Mouse (Mus musculus) CH12.LX (cell line): ENCODE data around the gene Zim1. TPM values are rescaled to one million over a fixed set of nuclear protein-coding genes. Genes with fewer than 3 reads are reported as not detected.

ENCODE experiments used
- DNase-seq: peaks from one replicate; pipeline ENCODE4 v3.0.0-alpha.2; 2013; ENCODE audit errors: extremely low read depth
- H3K27ac ChIP-seq: 2 replicates; pipeline ENCODE4 v1.5.1; 2012; ENCODE audit warnings: low read depth, mild to moderate bottlenecking, control low read depth, moderate library complexity; ENCODE audit not compliant: insufficient read depth
- H3K27me3 ChIP-seq: replicated peaks from 2 replicates; pipeline ENCODE3; 2012; ENCODE audit warnings: inconsistent platforms
- H3K36me3 ChIP-seq, 2 experiments: replicated peaks in 1 of 2; 2 replicates each; pipeline versions ENCODE3 to v1.6.1; 2012; ENCODE audit warnings: inconsistent platforms in 1 of 2, low read length in 1 of 2, mild to moderate bottlenecking in 1 of 2, mixed read lengths in 1 of 2, moderate library complexity in 1 of 2; ENCODE audit not compliant: control insufficient read depth in 1 of 2, insufficient read depth in 1 of 2
- H3K4me1 ChIP-seq, 2 experiments: 2 replicates each; pipeline ENCODE4 v1.6.1; 2012; ENCODE audit warnings: inconsistent platforms in 1 of 2, moderate library complexity in 1 of 2; ENCODE audit not compliant: insufficient read depth in 2 of 2, control insufficient read depth in 1 of 2
- H3K4me2 ChIP-seq: 2 replicates; pipeline ENCODE4 v1.6.1; 2012; ENCODE audit warnings: low read depth, mild to moderate bottlenecking, control low read depth; ENCODE audit not compliant: poor library complexity, insufficient read depth, severe bottlenecking
- H3K4me3 ChIP-seq, 3 experiments: fragments of 150-350 bp in 1 of 3; sonication (generic) in 1 of 3; replicated peaks in 1 of 3; 2 replicates each; pipeline versions ENCODE3 to v1.5.1; 2011 to 2012; ENCODE audit warnings: low read depth in 2 of 3, low read length in 2 of 3, mild to moderate bottlenecking in 2 of 3, moderate library complexity in 2 of 3, control low read depth in 1 of 3, improper control_type of control experiment in 1 of 3, inconsistent platforms in 1 of 3, mixed read lengths in 1 of 3; ENCODE audit not compliant: poor library complexity in 1 of 3
- H3K79me2 ChIP-seq: replicated peaks from 2 replicates; pipeline ENCODE4 v1.6.1; 2012; ENCODE audit warnings: mild to moderate bottlenecking, moderate library complexity; ENCODE audit not compliant: control insufficient read depth, poor library complexity, insufficient read depth, severe bottlenecking; ENCODE audit errors: extremely low read depth
- H3K9ac ChIP-seq: 2 replicates; pipeline ENCODE4 v1.6.1; 2012; ENCODE audit warnings: low read depth, mild to moderate bottlenecking, control low read depth, moderate library complexity; ENCODE audit not compliant: insufficient read depth
- H3K9me3 ChIP-seq: replicated peaks from 2 replicates; pipeline ENCODE3; 2012; ENCODE audit warnings: low read length, inconsistent platforms, mixed read lengths
- CHD1 ChIP-seq: IDR thresholded peaks from 2 replicates; pipeline ENCODE4 v1.6.1; 2012; ENCODE audit warnings: low read depth, low read length, improper control_type of control experiment, inconsistent platforms
- CTCF ChIP-seq, 2 experiments: IDR thresholded peaks in 1 of 2; conservative IDR thresholded peaks in 1 of 2; 2 replicates each; pipeline ENCODE4 v1.5.1; 2011 to 2012; ENCODE audit warnings: low read depth in 2 of 2, low read length in 2 of 2, improper control_type of control experiment in 1 of 2, inconsistent platforms in 1 of 2, mild to moderate bottlenecking in 1 of 2, moderate library complexity in 1 of 2
- E2F4 ChIP-seq: IDR thresholded peaks from 2 replicates; pipeline ENCODE4 v1.6.1; 2011; ENCODE audit warnings: low read depth, low read length, improper control_type of control experiment; ENCODE audit not compliant: insufficient replicate concordance
- ETS1 ChIP-seq: conservative IDR thresholded peaks from 2 replicates; pipeline ENCODE4 v1.6.1; 2012; ENCODE audit warnings: low read depth, mild to moderate bottlenecking, inconsistent platforms, low read length, improper control_type of control experiment, moderate library complexity
- GABPA ChIP-seq: IDR thresholded peaks from 2 replicates; pipeline ENCODE4 v1.6.1; 2012; ENCODE audit warnings: low read depth, low read length, improper control_type of control experiment, inconsistent platforms; ENCODE audit not compliant: insufficient replicate concordance
- IRF4 ChIP-seq: IDR thresholded peaks from 2 replicates; pipeline ENCODE4 v1.6.1; 2014; ENCODE audit warnings: low read depth, mild to moderate bottlenecking, inconsistent platforms, low read length, improper control_type of control experiment
- JUN ChIP-seq: IDR thresholded peaks from 2 replicates; pipeline ENCODE4 v1.6.1; 2011; ENCODE audit warnings: low read depth, mild to moderate bottlenecking, low read length, improper control_type of control experiment, moderate library complexity; ENCODE audit not compliant: insufficient read depth
- MAFK ChIP-seq: IDR thresholded peaks from 2 replicates; pipeline ENCODE4 v1.6.1; 2011; ENCODE audit warnings: low read length, improper control_type of control experiment; ENCODE audit not compliant: insufficient replicate concordance
- MEF2A ChIP-seq: IDR thresholded peaks from 2 replicates; pipeline ENCODE4 v1.6.1; 2014; ENCODE audit warnings: low read depth, mild to moderate bottlenecking, inconsistent platforms, low read length, improper control_type of control experiment, borderline replicate concordance
- MYC ChIP-seq: IDR thresholded peaks from 2 replicates; pipeline ENCODE4 v1.6.1; 2011; ENCODE audit warnings: low read depth, mild to moderate bottlenecking, improper control_type of control experiment, low read length
- NRF1 ChIP-seq: IDR thresholded peaks from 2 replicates; pipeline ENCODE4 v1.6.1; 2014; ENCODE audit warnings: low read depth, mild to moderate bottlenecking, inconsistent platforms, low read length, improper control_type of control experiment, moderate library complexity
- PAX5 ChIP-seq: IDR thresholded peaks from 2 replicates; pipeline ENCODE4 v1.6.1; 2012; ENCODE audit warnings: low read length, inconsistent platforms, mixed read lengths
- POLR2A ChIP-seq: IDR thresholded peaks from 2 replicates; pipeline ENCODE4 v1.6.1; 2011; ENCODE audit warnings: low read depth, mild to moderate bottlenecking, improper control_type of control experiment, low read length
- RAD21 ChIP-seq: IDR thresholded peaks from 2 replicates; pipeline ENCODE4 v1.6.1; 2011; ENCODE audit warnings: low read depth, mild to moderate bottlenecking, low read length, improper control_type of control experiment, moderate library complexity
- SIN3A ChIP-seq: IDR thresholded peaks from 2 replicates; pipeline ENCODE4 v1.6.1; 2012; ENCODE audit warnings: low read length, improper control_type of control experiment, inconsistent platforms
- SMC3 ChIP-seq: IDR thresholded peaks from 2 replicates; pipeline ENCODE4 v1.6.1; 2011; ENCODE audit warnings: low read depth, low read length, improper control_type of control experiment
- TBP ChIP-seq: conservative IDR thresholded peaks from 2 replicates; pipeline ENCODE4 v1.6.1; 2011; ENCODE audit warnings: low read depth, low read length, improper control_type of control experiment
- UBTF ChIP-seq: IDR thresholded peaks from 2 replicates; pipeline ENCODE4 v1.6.1; 2012; ENCODE audit warnings: low read depth, mild to moderate bottlenecking, inconsistent platforms, low read length, improper control_type of control experiment, moderate library complexity
- ZC3H11A ChIP-seq: IDR thresholded peaks from 2 replicates; pipeline ENCODE4 v1.6.1; 2012; ENCODE audit warnings: low read depth, mild to moderate bottlenecking, inconsistent platforms, low read length, improper control_type of control experiment
- ZKSCAN1 ChIP-seq: IDR thresholded peaks from 2 replicates; pipeline ENCODE4 v1.6.1; 2012; ENCODE audit warnings: low read depth, inconsistent platforms, low read length, improper control_type of control experiment, borderline replicate concordance
- ZMIZ1 ChIP-seq: IDR thresholded peaks from 2 replicates; pipeline ENCODE4 v1.6.1; 2012; ENCODE audit warnings: low read depth, mild to moderate bottlenecking, inconsistent platforms, low read length, improper control_type of control experiment
- dilution Hi-C: fragments of 300-500 bp; cut with MboI; formaldehyde crosslinking; loops from 2 replicates; pipeline ENCODE4 v1.14.3; 2020; ENCODE audit warnings: low sequenced_read_pairs; ENCODE audit not compliant: extremely low pct_unique_long_range_greater_than_20kb, extremely low pct_ligation_motif_present
- in situ Hi-C: fragments of 300-500 bp; cut with MboI; formaldehyde crosslinking; loops from 3 replicates; pipeline ENCODE4 v1.14.3; 2019; ENCODE audit warnings: low sequenced_read_pairs, low pct_ligation_motif_present, low pct_unique_long_range_greater_than_20kb, mixed read lengths
- polyA plus RNA-seq: library from polyadenylated mRNA; unstranded; fragments of >175 nt; gene quantifications from 2 replicates; pipeline ENCODE4 v1.2.1, GENCODE M21; 2012; ENCODE audit warnings: low read depth; ENCODE audit not compliant: insufficient read length
- total RNA-seq, 2 experiments: library from RNA; depleted of rRNA; stranded (reverse); fragments of 300-350 nt in 1 of 2; fragments of >200 nt in 1 of 2; gene quantifications; 2 replicates each; pipeline ENCODE4 v1.2.3; 2012 to 2014

The Zim1 gene
- total and polyA plus RNA-seq, 3 experiments = not detected

GRCm38 (mm10) chr7:6709396-6709795 lies 13.1 kb upstream of the Zim1 start:
- H3K4me2 ChIP-seq = no peak overlapping the region
- no peak overlapping the region for H3K4me3 ChIP-seq
- no peak overlapping the region for H3K9ac ChIP-seq
- TF ChIP-seq GABPA (no peak), JUN (no peak), ZKSCAN1 (no peak), PAX5 (no peak), ETS1 (no peak), ZMIZ1 (no peak), UBTF (no peak), POLR2A (no peak), RAD21 (no peak), SMC3 (no peak), CTCF (conservative IDR thresholded peaks at IDR 0.05 in 1 of 2, IDR thresholded peaks at IDR 0.05 in 1 of 2; ENCODE audit: low read depth in 2 of 2, low read length in 2 of 2) (no peak), E2F4 (no peak), ZC3H11A (no peak), SIN3A (no peak), IRF4 (no peak), MEF2A (no peak), NRF1 (no peak), CHD1 (no peak), MYC (no peak)
- no peak overlapping the region for H3K27ac ChIP-seq
- H3K9me3 ChIP-seq = peaks cover 76% of the 10 kb centered on the region
- H3K36me3 ChIP-seq = no peaks in the 10 kb centered on the region
- in situ Hi-C loops (no loop called here), dilution Hi-C loops (no loop called here)
- no peaks in the 10 kb centered on the region for H3K27me3 ChIP-seq
- no peaks in the 10 kb centered on the region for H3K79me2 ChIP-seq
- H3K4me1 ChIP-seq = no peaks in the 10 kb centered on the region
- DNase-seq = no peak

DNA sequence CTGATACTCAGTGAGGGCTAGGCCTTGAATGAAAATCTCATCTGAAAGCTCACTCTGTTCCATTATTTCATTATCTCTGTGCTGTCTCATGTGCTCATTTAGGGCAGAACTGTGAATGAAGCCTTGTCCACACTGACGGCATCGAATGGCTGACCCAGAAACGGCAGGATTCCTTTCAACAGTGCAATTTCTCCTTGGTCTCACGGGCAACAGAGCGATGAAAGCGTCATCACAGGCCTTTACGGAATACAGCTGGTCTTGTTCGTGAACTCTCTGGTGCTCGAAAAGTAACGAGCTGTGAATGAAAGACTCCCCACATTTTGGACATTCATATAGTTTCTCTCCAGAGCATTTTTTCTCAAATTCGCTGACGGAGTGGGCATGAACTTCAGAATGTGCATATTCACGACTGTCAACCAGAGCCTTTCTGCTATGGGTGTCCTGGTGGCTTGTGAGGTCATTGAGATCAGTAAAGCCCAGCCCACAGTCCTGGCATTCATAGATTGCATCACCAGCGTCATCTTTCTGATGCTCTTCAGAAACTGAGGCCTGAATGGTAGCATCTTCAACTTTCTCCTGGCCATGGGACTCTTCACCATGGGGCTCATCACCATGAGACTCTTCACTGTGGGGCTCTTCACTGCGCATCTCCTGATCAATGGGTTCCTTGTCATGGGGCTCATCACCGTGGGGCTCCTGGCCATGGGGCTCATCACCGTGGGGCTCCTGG lies 12.4 kb upstream of the Zim1 start:
- H3K4me1 ChIP-seq = no peaks in the 10 kb centered on the region
- no peak overlapping the region for H3K9ac ChIP-seq
- H3K4me3 ChIP-seq = no peak overlapping the region
- no peaks in the 10 kb centered on the region for H3K79me2 ChIP-seq
- in situ Hi-C loops = no loop called here
- peaks cover 76% of the 10 kb centered on the region for H3K9me3 ChIP-seq
- H3K4me2 ChIP-seq = no peak overlapping the region
- TF ChIP-seq TBP (no peak), MAFK (no peak), ZC3H11A (no peak), ETS1 (no peak)
- H3K27ac ChIP-seq = no peak overlapping the region
- no peaks in the 10 kb centered on the region for H3K27me3 ChIP-seq
- DNase-seq = no peak
- dilution Hi-C loops = no loop called here
- H3K36me3 ChIP-seq = no peaks in the 10 kb centered on the region
